Mouse (Mus musculus): ENCODE measurements around the gene Slc41a1.

- TF ChIP-seq CTCF (IDR thresholded peaks at IDR 0.05) (no peak), EP300 (IDR thresholded peaks at IDR 0.05) (no peak)
These were observed 32.1 kb upstream of the Slc41a1 start for GRCm38 (mm10) chr1:131795171-131795570.

Measured in lung, postnatal 0 days (tissue).